Mouse (Mus musculus) midbrain, embryonic 11.5 days (tissue): ENCODE results near the gene Ccdc102a. TPM values are rescaled to one million over a fixed set of nuclear protein-coding genes. Genes with fewer than 3 reads are reported as not detected.
"Not testable (repeated sequence)": the region's sequence is repeated elsewhere in the genome, so short reads cannot be mapped to it uniquely, and the experiment has no call there.

Experiments
- ATAC-seq: fragments of 200-750 bp; cut with Nextera tagmentation; 2 replicates; pipeline ENCODE4 v1.8.0; 2017; ENCODE audit warnings: moderate TSS enrichment, moderate library complexity; ENCODE audit not compliant: low FRiP score
- DNase-seq: peaks from one replicate; pipeline ENCODE4 v3.0.0; 2015; ENCODE audit warnings: low spot score; ENCODE audit errors: missing footprints
- H3K27ac ChIP-seq: fragments of 300-500 bp; sonication (generic); 2 replicates; pipeline ENCODE4 v1.5.1; 2014; ENCODE audit warnings: low read depth, low read length
- H3K27me3 ChIP-seq: fragments of 300-500 bp; sonication (generic); 2 replicates; pipeline ENCODE4 v1.6.1; 2014; ENCODE audit warnings: mild to moderate bottlenecking, low read length, moderate library complexity, mixed read lengths; ENCODE audit not compliant: control insufficient read depth, insufficient read depth
- H3K36me3 ChIP-seq: fragments of 300-500 bp; sonication (generic); 2 replicates; pipeline ENCODE4 v1.6.1; 2014; ENCODE audit warnings: mild to moderate bottlenecking, low read length, moderate library complexity, mixed read lengths; ENCODE audit not compliant: control insufficient read depth, insufficient read depth
- H3K4me1 ChIP-seq: fragments of 300-500 bp; sonication (generic); 2 replicates; pipeline ENCODE4 v1.6.1; 2014; ENCODE audit warnings: low read length; ENCODE audit not compliant: control insufficient read depth, insufficient read depth
- H3K4me2 ChIP-seq: fragments of 300-500 bp; sonication (generic); 2 replicates; pipeline ENCODE4 v1.6.1; 2014; ENCODE audit warnings: mild to moderate bottlenecking, moderate library complexity
- H3K4me3 ChIP-seq: fragments of 300-500 bp; sonication (generic); 2 replicates; pipeline ENCODE4 v1.5.1; 2014; ENCODE audit warnings: low read depth, low read length
- H3K9ac ChIP-seq: fragments of 300-500 bp; sonication (generic); 2 replicates; pipeline ENCODE4 v1.6.1; 2014; ENCODE audit warnings: low read length
- H3K9me3 ChIP-seq: fragments of 300-500 bp; sonication (generic); 2 replicates; pipeline ENCODE4 v1.6.1; 2016; ENCODE audit warnings: low read length; ENCODE audit not compliant: control insufficient read depth
- WGBS: fragments of 180-500 bp; shearing (Covaris S2); extraction: QIAGEN DNeasy Blood & Tissue Kit; methylation state at CpG from one replicate; pipeline ENCODE4 v1.1.7; 2014; 5-methylcytosine and 5-hydroxymethylcytosine counted together
- polyA plus RNA-seq: library from polyadenylated mRNA; unstranded; fragments of >200 nt; fragmentation: Nextera tagmentation; extraction: Ambion mirVana; gene quantifications from 2 replicates; pipeline ENCODE4 v1.2.1, GENCODE M21; 2014

Ccdc102a gene
- polyA plus RNA-seq, 1 experiment from 2014 or later = 15.9 TPM

DNA sequence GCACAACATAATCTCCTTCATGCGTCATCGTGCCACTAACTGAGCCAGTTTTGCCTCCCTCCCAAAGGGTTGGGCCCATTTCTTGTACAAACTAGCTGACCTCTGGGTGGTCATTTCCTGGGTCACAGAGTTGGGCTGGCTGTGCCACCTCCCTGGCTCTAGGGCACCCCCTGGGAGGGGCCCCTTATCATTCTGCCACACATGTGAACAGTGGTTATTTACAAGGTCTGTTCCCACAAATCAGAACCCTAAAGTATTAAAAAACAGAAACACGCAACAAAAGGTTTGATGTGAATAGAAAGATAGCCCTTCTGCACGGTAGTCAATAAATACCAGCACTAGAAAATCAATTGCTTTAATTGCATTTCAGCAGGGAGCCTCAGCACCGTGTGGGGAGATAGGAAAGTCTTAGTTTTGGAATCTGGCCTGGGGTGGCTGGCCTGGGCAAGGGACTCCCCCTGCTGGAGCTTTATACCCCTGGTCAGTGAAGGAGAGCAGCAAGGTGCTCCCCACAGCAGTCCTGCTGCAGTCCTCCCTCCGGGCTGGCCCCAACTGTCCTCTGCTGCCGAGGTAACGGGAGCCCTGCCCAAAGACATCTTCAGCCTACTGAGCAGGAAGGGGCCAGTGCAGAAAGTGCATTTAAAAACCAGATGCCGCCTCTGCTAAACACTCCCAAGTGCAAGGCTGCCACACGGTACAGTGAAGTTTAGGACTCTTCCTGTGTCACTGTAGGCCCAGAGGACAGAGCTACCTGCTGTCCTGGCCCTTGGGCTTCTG, 53.8 kb downstream of the Ccdc102a start:
- ATAC-seq (no peak), DNase-seq (no peak)
- no peaks in the 10 kb centered on the region for H3K27me3 ChIP-seq
- peaks cover 12% of the 10 kb centered on the region; the same call in 1 of the 2 replicates for H3K36me3 ChIP-seq
- H3K4me1 ChIP-seq = no peaks in the 10 kb centered on the region
- H3K4me2 ChIP-seq = no peak overlapping the region
- 78% methylated on average over 10 of the region's 10 CpGs for WGBS
- H3K9me3 ChIP-seq = no peaks in the 10 kb centered on the region
- H3K9ac ChIP-seq = no peak overlapping the region
- no peak overlapping the region for H3K4me3 ChIP-seq
- H3K27ac ChIP-seq = no peak overlapping the region

- Histone ChIP-seq H3K4me1 (peaks cover 6% of the 10 kb centered on the region), H3K36me3 (peaks cover 12% of the 10 kb centered on the region; the same call in 1 of the 2 replicates), H3K27me3 (no peaks in the 10 kb centered on the region), H3K9me3 (no peaks in the 10 kb centered on the region), H3K9ac (no peak overlapping the region), H3K4me3 (no peak overlapping the region), H3K4me2 (no peak overlapping the region), H3K27ac (no peak overlapping the region)
- ATAC-seq (no peak), DNase-seq (no peak)
- 89% methylated on average over 12 of the region's 12 CpGs for WGBS
These were observed 55.2 kb downstream of the Ccdc102a start for GRCm38 (mm10) chr8:94862487-94863220.

- Histone ChIP-seq H3K9me3 (no peaks in the 10 kb centered on the region), H3K27me3 (no peaks in the 10 kb centered on the region), H3K4me2 (no peak overlapping the region), H3K27ac (no peak overlapping the region), H3K36me3 (peaks cover 12% of the 10 kb centered on the region; the same call in 1 of the 2 replicates), H3K4me3 (no peak overlapping the region), H3K9ac (no peak overlapping the region), H3K4me1 (peaks cover 6% of the 10 kb centered on the region)
- WGBS = 83% methylated on average over 8 of the region's 8 CpGs
- DNase-seq = peak; percentile 94
- 0 out of 2 replicates have a peak, but pooled peaks have one; percentile 34 for ATAC-seq
These were observed 56.5 kb downstream of the Ccdc102a start for GRCm38 (mm10) chr8:94861352-94861910.

DNA sequence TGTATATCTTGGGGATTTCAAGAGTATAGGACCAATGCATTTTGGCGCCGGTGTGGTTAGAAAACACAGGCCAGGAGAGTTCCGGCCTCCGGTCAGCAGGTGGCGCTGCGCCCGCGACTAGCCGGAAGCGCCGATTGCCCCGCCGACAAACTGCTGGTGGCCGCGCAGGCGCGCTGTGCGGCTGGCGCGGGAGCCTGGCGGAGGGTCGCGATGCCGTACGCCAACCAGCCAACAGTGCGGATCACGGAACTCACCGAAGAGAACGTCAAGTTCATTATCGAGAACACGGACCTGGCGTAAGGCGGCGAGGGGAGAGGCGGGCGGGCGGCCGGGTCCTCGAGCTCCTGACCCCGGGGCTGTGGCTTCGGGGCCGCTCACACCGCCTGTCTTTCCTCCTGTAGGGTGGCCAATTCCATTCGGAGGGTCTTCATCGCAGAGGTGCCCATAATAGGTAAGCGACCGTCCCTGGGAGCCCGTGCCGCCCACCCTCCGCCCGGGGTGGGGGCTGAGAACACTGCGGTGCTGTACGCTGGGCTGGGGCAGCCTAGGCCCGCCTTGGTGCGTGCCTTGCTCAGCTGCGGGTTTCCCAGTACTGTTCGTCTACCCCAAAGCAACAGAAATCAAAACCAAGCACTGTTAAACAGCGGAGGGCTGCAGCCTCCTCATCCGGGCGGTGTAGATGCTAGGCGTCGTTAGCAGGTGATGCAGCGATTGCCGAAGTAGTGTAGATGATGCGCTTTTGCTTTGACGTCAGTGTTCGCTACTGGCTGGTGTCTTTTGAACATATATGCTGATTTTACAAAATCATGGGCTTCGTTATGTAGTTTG, 60.3 kb downstream of the Ccdc102a start, which contains the start of gene Polr2c:
TSS of gene Polr2c (plus strand) at position 105 of the 828 bp plus-strand sequence.
- Histone ChIP-seq H3K4me1 (peaks cover 6% of the 10 kb centered on the region), H3K4me2 (peak within 1 kb of the TSS; percentile 85), H3K27ac (no peak within 1 kb of the TSS; the same call in 1 of the 2 replicates), H3K27me3 (no peaks in the 10 kb centered on the region), H3K9me3 (no peaks in the 10 kb centered on the region), H3K36me3 (peaks cover 5% of the 10 kb centered on the region; the same call in 1 of the 2 replicates), H3K4me3 (peak within 1 kb of the TSS; percentile 98), H3K9ac (peak within 1 kb of the TSS; percentile 94)
- ATAC-seq (peak; percentile 82), DNase-seq (peak; percentile 100)
- WGBS = 1% methylated on average over 65 of the region's 68 CpGs

GRCm38 (mm10) chr8:94857011-94857345, 60.9 kb downstream of the Ccdc102a start:
- no peaks in the 10 kb centered on the region for H3K27me3 ChIP-seq
- peak overlapping the region; percentile 12; the same call in 1 of the 2 replicates for H3K4me2 ChIP-seq
- peaks cover 6% of the 10 kb centered on the region for H3K4me1 ChIP-seq
- ATAC-seq = no peak
- H3K9me3 ChIP-seq = no peaks in the 10 kb centered on the region
- no peak overlapping the region for H3K4me3 ChIP-seq
- H3K9ac ChIP-seq = no peak overlapping the region
- no peak for DNase-seq
- 31% methylated on average over 5 of the region's 5 CpGs for WGBS
- H3K36me3 ChIP-seq = peaks cover 5% of the 10 kb centered on the region; the same call in 1 of the 2 replicates
- H3K27ac ChIP-seq = no peak overlapping the region

GRCm38 (mm10) chr8:94854761-94855160, 63.1 kb downstream of the Ccdc102a start:
- not testable (repeated sequence) for H3K27me3 ChIP-seq, ATAC-seq, H3K4me2 ChIP-seq, H3K9ac ChIP-seq, H3K27ac ChIP-seq, H3K9me3 ChIP-seq, H3K4me3 ChIP-seq, DNase-seq, H3K36me3 ChIP-seq, H3K4me1 ChIP-seq
- WGBS = 86% methylated on average over 11 of the region's 11 CpGs

Other genes with a start within 250 kb of the Ccdc102a start
- gene Pllp, start 221.8 kb downstream of the Ccdc102a start, polyA plus RNA-seq = 0.66 TPM in 1 of 2 replicates, not detected in the other
- not detected in 2 replicates for gene Ccl22, start 172.5 kb downstream of the Ccdc102a start, polyA plus RNA-seq
- 9.4 and 10.4 TPM in 2 replicates for gene Cx3cl1, start 146.1 kb downstream of the Ccdc102a start, polyA plus RNA-seq
- gene Ccl17, start 107.6 kb downstream of the Ccdc102a start, polyA plus RNA-seq = not detected in 2 replicates
- gene Coq9, start 79.8 kb downstream of the Ccdc102a start, polyA plus RNA-seq = 49.4 and 51.5 TPM in 2 replicates
- 134 and 154 TPM in 2 replicates for gene Ciapin1, start 79.7 kb downstream of the Ccdc102a start, polyA plus RNA-seq
- 160 and 169 TPM in 2 replicates for gene Polr2c, start 60.6 kb downstream of the Ccdc102a start, polyA plus RNA-seq
- 12.0 and 12.9 TPM in 2 replicates for gene Dok4, start 41.8 kb downstream of the Ccdc102a start, polyA plus RNA-seq
- 0.36 and 0.40 TPM in 2 replicates for gene Adgrg5, start 5.6 kb upstream of the Ccdc102a start, polyA plus RNA-seq
- 153 and 157 TPM in 2 replicates for gene Adgrg1, start 56.7 kb upstream of the Ccdc102a start, polyA plus RNA-seq
- 2.6 and 2.8 TPM in 2 replicates for gene Adgrg3, start 99.6 kb upstream of the Ccdc102a start, polyA plus RNA-seq
- 0.14 TPM in 1 of 2 replicates, not detected in the other for gene Drc7, start 137.0 kb upstream of the Ccdc102a start, polyA plus RNA-seq
- gene Katnb1, start 163.1 kb upstream of the Ccdc102a start, polyA plus RNA-seq = 27.8 and 30.9 TPM in 2 replicates